Mouse (Mus musculus) lung, adult 2 months (tissue): ENCODE data around the gene Srp68. TPM values are rescaled to one million over a fixed set of nuclear protein-coding genes. Genes with fewer than 3 reads are reported as not detected.
A peak's percentile ranks its signal among the peaks of the same experiment; 100 is the strongest.

ENCODE experiments used
- DNase-seq: peaks from one replicate; pipeline ENCODE4 v3.0.0; 2022
- H3K4me1 ChIP-seq: fragments of 200-500 bp; 2 replicates; pipeline ENCODE4 v1.6.1; 2011; ENCODE audit warnings: low read length; ENCODE audit not compliant: control insufficient read depth, insufficient read depth
- H3K4me3 ChIP-seq: fragments of 200-500 bp; replicated peaks from 2 replicates; pipeline ENCODE3; 2011; ENCODE audit warnings: low read depth, mild to moderate bottlenecking, control low read depth, low read length; ENCODE audit errors: extremely low read depth
- CTCF ChIP-seq: fragments of 200-500 bp; IDR thresholded peaks from 2 replicates; pipeline ENCODE4 v1.5.1; 2011; ENCODE audit warnings: mild to moderate bottlenecking, low read length, control low read depth; ENCODE audit not compliant: insufficient read depth
- POLR2A ChIP-seq: fragments of 200-500 bp; IDR thresholded peaks from 2 replicates; pipeline ENCODE4 v1.6.1; 2011; ENCODE audit warnings: low read depth, mild to moderate bottlenecking, control low read depth, low read length, borderline replicate concordance; ENCODE audit errors: extremely low read depth
- WGBS: fragments of 180-500 bp; shearing (Covaris S2); methylation state at CpG from one replicate; pipeline ENCODE4 v1.1.7; 2018; 5-methylcytosine and 5-hydroxymethylcytosine counted together
- polyA plus RNA-seq: library from polyadenylated mRNA; depleted of rRNA; stranded (reverse); fragments of >200 nt; gene quantifications from 2 replicates; pipeline ENCODE4 v1.2.3, GENCODE M21; 2012; rRNA removed

The Srp68 gene
- 29.7 and 42.9 TPM in 2 replicates for polyA plus RNA-seq

DNA sequence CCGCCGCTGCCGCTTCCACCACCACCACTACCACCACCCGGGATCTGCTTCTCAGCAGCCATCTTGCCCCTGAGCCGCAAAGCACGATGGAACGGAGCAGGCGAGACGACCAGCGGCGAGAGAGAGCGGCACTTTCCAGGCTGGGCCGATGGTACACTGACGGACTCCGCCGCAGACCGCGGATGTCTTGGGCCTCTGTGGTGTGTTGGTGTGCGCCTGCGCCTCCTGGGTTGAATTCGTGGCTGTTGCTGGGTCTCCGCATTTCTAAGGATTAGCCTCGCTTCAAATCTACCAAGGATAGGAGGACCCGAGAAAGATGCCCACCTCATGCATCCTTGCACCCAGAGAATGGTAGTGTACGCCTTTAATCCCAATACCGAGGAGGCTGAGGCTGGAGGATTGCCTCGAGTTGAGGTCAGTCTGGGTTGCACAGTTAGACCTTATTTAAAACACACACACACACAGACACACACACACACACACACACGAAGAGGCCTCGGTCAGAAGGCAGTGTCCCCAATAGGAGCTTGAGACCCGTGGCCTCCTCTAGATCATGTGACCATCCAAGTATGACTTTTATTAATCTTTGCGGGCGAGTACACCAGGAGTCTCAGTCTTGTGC lies at the start of gene Srp68:
TSS of gene Srp68 (minus strand) at position 173 of the 622 bp plus-strand sequence.
- Histone ChIP-seq H3K4me1 (peaks cover 4% of the 10 kb centered on the region; the same call in 1 of the 2 replicates), H3K4me3 (peak within 1 kb of the TSS; percentile 77)
- WGBS: 2% methylated on average over 32 of the region's 32 CpGs
- DNase-seq: peak; percentile 87
- TF ChIP-seq CTCF (no peak), POLR2A (peak; percentile 94)

DNA sequence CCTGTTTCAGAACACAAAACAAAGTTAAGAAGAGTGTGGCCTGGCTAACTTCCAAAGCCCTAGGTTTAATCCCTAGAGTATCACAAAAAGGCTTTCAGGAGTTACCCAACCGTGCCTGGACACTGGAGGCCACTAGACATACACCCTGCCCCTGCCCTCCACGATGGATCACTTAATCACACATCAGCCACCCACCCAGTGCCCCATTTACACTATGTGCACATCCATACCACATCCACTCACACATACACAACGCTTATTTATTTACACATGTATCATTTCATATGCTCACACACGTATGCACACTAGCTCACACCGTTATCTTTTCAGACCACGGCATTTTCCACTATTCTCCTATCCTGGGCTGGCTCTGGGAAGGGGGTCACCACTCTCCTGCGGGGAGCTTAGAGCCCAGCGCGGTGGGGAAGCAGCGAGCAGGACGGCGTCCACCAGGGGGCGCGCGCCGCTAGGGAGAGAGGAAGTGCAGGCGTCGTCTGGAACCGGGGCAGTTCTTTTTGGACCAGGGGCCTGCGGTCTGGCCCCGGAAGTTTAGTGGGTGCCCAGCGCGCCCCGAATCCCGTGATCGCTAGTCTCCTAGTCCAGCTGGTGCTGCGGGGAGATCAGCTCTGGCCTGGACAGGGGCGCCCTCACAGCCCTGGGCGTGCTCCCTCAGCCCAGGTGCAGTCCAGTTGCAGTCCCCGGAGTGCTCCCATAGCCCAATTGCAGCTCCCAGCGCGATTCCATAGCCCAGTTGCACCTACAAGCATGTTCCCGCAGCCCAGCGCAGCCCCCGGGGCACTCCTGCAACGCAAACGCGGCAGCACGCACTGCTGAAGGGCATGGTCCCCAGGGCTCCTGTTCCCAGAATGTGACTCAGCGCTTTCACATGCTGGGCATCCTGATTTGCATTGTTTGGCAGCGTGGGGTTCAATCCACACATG lies 45.0 kb upstream of the Srp68 start:
- WGBS: 2% methylated on average over 41 of the region's 41 CpGs
- peak; percentile 91 for DNase-seq
- TF ChIP-seq CTCF (peak; percentile 68), POLR2A (0 out of 2 replicates have a peak, but pooled peaks have one; percentile 11)

DNA sequence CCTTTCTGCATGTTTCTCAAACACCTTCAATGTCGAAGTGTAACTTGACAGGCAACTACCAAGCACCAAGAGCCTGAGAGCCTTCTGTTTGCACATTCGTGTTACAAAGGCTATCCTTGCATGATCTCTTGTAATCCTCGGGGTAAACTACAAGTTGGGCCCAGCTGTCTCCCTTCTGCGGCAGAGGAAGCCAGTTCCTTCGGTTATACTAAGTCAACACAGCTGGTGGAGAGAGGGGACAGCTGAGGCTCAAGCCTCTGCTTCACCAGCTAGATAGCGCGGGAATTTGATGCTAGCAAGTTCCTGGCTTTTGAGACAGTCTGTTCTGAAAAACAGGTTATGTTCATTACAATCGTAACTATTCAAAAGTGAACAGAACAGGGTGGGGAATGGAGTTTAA lies 38.3 kb upstream of the Srp68 start:
- TF ChIP-seq CTCF (no peak), POLR2A (no peak)
- Histone ChIP-seq H3K4me3 (no peak overlapping the region), H3K4me1 (no peaks in the 10 kb centered on the region)
- 37% methylated on average over 8 of the region's 8 CpGs for WGBS
- no peak for DNase-seq

More for the DNA sequence above, 45.0 kb upstream of the Srp68 start:
- Histone ChIP-seq H3K4me3 (peak overlapping the region; percentile 53), H3K4me1 (0 out of 2 replicates have a peak, but pooled peaks cover 3% of the 10 kb centered on the region)

DNA sequence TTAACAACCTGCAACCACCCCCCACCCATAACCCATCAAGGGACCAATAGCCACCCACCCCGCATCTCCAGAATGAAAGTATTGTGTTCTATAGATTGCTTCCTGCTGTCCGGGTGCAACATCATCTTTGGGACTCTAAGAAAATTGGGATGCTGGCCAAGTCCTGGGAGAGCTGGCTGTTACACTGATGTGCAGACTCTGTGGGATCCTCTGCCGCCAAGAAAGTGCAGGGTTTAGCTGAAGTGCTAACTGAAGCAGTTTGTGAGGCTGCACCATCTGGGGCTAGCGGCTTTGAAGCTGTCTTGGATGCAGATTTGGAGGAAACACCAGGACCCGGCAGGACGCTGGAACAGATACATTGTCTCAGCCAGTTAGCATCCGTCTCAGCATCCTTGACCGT lies 37.2 kb upstream of the Srp68 start:
- 37% methylated on average over 8 of the region's 8 CpGs for WGBS
- no peak for TF ChIP-seq POLR2A
- Histone ChIP-seq H3K4me1 (no peaks in the 10 kb centered on the region), H3K4me3 (no peak overlapping the region)
- no peak for DNase-seq

DNA sequence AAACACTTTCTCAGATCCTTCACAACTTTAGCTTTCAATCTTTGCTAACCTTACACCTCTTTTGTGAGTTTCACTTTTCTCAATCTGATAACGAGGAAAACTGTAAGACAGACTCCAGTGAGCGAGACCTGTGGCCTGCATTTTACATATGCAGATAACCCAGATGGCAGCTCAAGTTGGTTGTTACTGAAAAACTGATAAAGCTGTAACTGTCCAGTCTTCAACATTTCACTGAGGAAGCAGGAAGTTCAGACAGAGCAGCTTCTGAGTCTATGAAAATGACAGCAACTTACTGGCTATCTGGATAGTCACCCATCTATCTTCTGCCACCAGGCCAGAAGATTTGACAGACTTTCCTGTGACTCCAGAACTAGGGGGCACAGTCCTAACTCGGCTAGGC lies 35.6 kb upstream of the Srp68 start:
- no peak for DNase-seq
- peaks cover 5% of the 10 kb centered on the region; the same call in 1 of the 2 replicates for H3K4me1 ChIP-seq
- TF ChIP-seq POLR2A: no peak
- TF ChIP-seq CTCF: no peak
- H3K4me3 ChIP-seq: no peak overlapping the region
- 71% methylated on average over 3 of the region's 3 CpGs for WGBS

DNA sequence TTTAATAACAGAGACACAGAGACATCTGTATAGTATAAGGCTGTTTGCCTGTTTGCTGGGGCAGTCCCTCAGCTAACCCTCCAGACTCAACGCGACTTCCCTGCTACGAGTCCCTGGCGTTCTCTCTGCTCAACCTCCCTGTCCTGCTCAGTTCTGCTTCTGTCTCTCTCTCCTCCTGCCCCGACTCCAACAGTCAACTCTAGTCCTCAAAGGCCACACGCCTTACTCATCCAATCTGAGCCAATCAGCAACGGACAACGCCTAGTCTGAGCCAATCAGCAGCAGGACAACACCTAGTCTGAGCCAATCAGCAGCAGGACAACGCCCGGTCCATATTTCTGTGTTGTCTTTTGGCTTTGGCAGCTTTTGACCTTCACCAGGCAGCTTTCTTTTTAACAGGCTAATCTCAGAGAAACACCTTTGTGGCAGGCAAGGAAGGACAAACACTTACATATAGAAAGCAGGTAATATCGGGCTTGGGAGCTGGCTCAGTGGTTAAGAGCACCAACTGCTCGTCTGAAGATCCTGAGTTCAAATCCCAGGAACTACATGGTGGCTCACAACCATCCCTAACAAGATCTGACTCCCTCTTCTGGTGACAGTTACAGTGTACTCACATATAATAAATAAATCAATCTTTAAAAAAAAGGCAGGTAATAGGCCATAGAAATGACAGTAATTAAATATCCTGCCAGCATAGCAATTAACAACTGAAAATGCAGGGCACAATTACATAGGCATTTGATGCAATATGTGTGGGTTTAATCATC lies 33.9 kb upstream of the Srp68 start:
- peaks cover 5% of the 10 kb centered on the region; the same call in 1 of the 2 replicates for H3K4me1 ChIP-seq
- no peak overlapping the region for H3K4me3 ChIP-seq
- WGBS: 90% methylated on average over 12 of the region's 12 CpGs
- no peak for TF ChIP-seq CTCF
- no peak for TF ChIP-seq POLR2A
- no peak for DNase-seq

DNA sequence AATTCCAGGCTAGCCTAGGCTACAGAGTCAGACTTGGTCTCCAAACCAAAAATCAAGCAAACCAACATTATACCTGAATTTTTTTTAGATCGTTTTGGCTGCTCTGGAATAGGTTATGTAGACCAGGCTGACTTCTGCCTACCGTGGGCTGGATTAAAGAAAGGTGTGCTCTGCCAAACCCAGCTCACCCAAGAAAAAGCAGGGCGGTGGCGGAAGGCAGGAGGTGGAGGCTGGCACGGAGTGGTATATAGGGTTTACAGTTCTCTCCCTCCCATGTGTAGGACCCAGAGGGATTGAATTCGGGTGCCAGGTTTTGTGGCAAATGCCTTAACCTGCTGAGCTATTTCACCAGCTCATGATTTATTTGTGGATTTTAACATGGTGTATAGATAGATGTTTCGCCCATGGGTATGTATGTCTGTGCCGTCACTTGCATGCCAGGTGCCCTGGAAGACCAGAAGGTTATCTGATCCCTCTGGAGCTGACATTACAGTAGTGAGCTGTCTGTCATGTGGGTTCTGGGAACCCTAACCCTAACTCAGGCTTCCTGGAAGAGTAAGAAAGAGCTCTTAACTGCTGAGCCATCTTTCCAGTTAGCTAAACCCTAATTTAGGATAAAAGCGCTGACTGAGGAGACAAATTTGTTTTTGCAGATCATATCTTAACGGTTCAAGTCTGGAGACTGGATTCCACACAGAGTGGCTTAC lies 33.2 kb upstream of the Srp68 start, which contains the start of gene Exoc7:
TSS of gene Exoc7 (minus strand) at position 215 of the 707 bp plus-strand sequence.
- WGBS: 80% methylated on average over 10 of the region's 10 CpGs
- no peak for DNase-seq
- TF ChIP-seq CTCF (no peak), POLR2A (no peak)
- Histone ChIP-seq H3K4me1 (peaks cover 5% of the 10 kb centered on the region; the same call in 1 of the 2 replicates), H3K4me3 (peak within 1 kb of the TSS; percentile 88)

DNA sequence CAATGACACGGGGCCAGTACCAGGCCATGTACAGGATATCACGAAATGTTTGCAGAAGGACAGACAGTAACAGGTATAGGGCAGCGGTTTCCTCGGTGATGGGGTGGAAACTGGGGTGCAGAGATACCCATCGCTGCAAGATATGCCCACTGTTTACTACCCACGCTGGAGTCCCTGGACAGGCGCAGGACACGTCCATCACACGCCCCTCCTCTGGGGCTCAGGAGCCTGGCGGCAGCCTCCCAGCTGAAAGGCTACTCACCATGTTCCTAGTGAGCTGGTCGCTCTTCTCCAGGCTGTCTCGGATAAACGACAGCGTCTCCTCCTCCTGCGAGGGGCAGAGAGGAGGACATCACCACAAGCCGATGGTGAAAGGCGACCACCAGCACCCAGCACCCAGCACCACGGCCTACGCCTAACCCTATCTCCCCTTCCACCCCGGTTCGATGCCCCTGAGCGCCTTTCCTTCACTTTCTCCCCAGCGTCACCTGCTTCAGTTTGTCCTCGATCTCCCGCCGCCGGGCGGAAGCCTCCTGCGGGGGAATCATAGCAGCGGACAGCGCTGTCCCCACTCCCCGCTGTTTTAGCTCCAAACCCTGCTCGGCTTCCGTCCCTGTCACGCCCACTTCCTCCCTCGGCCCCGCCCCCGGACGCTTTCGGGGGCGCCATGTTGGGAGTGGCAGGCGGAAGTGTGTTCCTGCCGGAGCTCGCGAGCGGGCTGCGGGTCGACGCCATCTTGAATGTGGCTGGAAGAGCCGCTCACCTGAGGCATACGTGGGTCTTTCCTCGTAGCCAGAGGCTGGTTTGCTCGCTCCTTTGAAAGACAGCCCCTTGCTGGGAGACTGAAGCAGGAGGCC lies 32.3 kb upstream of the Srp68 start:
- peak overlapping the region; percentile 88 for H3K4me3 ChIP-seq
- TF ChIP-seq CTCF (no peak), POLR2A (peak; percentile 54; the same call in 1 of the 2 replicates)
- peaks cover 5% of the 10 kb centered on the region; the same call in 1 of the 2 replicates for H3K4me1 ChIP-seq
- peak; percentile 91 for DNase-seq
- WGBS: under 1% methylated on average over 53 of the region's 53 CpGs
